Mouse (Mus musculus) lung, postnatal 0 days (tissue): ENCODE data around the gene Mterf4.

Source experiments
- CTCF ChIP-seq: IDR thresholded peaks from 2 replicates; pipeline ENCODE4 v1.5.1; 2016; ENCODE audit warnings: antibody characterized with exemption, mild to moderate bottlenecking
- EP300 ChIP-seq: IDR thresholded peaks from 2 replicates; pipeline ENCODE4 v1.6.1; 2016; ENCODE audit warnings: antibody characterized with exemption, mild to moderate bottlenecking, control low read depth

GRCm38 (mm10) chr1:93305581-93306337, at the start of gene Mterf4:
- no peak for TF ChIP-seq CTCF
- no peak for TF ChIP-seq EP300
